Mouse (Mus musculus): ENCODE results near the gene Sdhc.
"Not testable (repeated sequence)": the region's sequence is repeated elsewhere in the genome, so short reads cannot be mapped to it uniquely, and the experiment has no call there.

DNA sequence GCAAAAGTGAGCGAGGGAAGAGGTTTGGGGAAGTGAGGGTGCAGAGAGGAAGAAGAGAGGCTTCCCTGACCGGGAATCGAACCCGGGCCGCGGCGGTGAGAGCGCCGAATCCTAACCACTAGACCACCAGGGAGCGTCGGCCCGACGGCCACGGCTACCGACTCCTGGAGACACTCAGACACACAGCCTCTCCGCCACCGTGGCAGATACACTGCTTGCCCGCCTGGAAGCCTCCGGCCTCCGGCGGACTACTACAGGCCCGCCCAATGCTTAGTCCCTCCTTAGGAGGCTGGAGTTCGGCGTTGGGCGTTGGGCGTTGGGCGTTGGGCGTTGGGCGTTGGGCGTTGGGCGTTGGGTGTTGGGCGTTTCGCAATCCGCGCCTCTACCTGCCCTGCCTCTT is 71.1 kb downstream of the Sdhc start:
- TF ChIP-seq CTCF (IDR thresholded peaks at IDR 0.05; ENCODE audit: borderline replicate concordance, insufficient read depth, low read length); POLR2A (IDR thresholded peaks at IDR 0.05; ENCODE audit: low read depth, low read length): not testable (repeated sequence)
